Mouse (Mus musculus) neural tube, embryonic 11.5 days (tissue): ENCODE results near the gene Tnfrsf9. TPM values are rescaled to one million over a fixed set of nuclear protein-coding genes. Genes with fewer than 3 reads are reported as not detected.
A peak's percentile ranks its signal among the peaks of the same experiment; 100 is the strongest.

Experiments
- ATAC-seq: fragments of 200-750 bp; cut with Nextera tagmentation; 2 replicates; pipeline ENCODE4 v1.8.0; 2017; ENCODE audit warnings: moderate number of reproducible peaks, mild to moderate bottlenecking, moderate TSS enrichment, moderate library complexity; ENCODE audit not compliant: insufficient read depth, low FRiP score, low TSS enrichment
- DNase-seq: peaks from one replicate; pipeline ENCODE4 v3.0.0-alpha.2; 2015; ENCODE audit warnings: low spot score
- H3K27ac ChIP-seq: fragments of 300-500 bp; sonication (generic); 2 replicates; pipeline ENCODE4 v1.5.1; 2014; ENCODE audit warnings: low read depth, mild to moderate bottlenecking, low read length
- H3K27me3 ChIP-seq: fragments of 300-500 bp; sonication (generic); 2 replicates; pipeline ENCODE4 v1.6.1; 2014; ENCODE audit warnings: mild to moderate bottlenecking, low read length, mixed read lengths; ENCODE audit not compliant: control insufficient read depth, insufficient read depth
- H3K36me3 ChIP-seq: fragments of 300-500 bp; sonication (generic); 2 replicates; pipeline ENCODE4 v1.6.1; 2014; ENCODE audit warnings: mild to moderate bottlenecking, low read length, moderate library complexity, mixed read lengths; ENCODE audit not compliant: control insufficient read depth, insufficient read depth
- H3K4me1 ChIP-seq: fragments of 300-500 bp; sonication (generic); 2 replicates; pipeline ENCODE4 v1.6.1; 2014; ENCODE audit warnings: low read length, mixed read lengths; ENCODE audit not compliant: control insufficient read depth, insufficient read depth
- H3K4me2 ChIP-seq: fragments of 300-500 bp; sonication (generic); 2 replicates; pipeline ENCODE4 v1.6.1; 2014; ENCODE audit warnings: low read depth, mild to moderate bottlenecking, moderate library complexity
- H3K4me3 ChIP-seq: fragments of 300-500 bp; sonication (generic); 2 replicates; pipeline ENCODE4 v1.5.1; 2014; ENCODE audit warnings: low read depth, low read length
- H3K9ac ChIP-seq: fragments of 300-500 bp; sonication (generic); 2 replicates; pipeline ENCODE4 v1.6.1; 2014; ENCODE audit warnings: mild to moderate bottlenecking, low read length
- H3K9me3 ChIP-seq: fragments of 300-500 bp; sonication (generic); 2 replicates; pipeline ENCODE4 v1.6.1; 2016; ENCODE audit warnings: low read length; ENCODE audit not compliant: control insufficient read depth
- WGBS: fragments of 180-500 bp; shearing (Covaris S2); extraction: QIAGEN DNeasy Blood & Tissue Kit; methylation state at CpG from one replicate; pipeline ENCODE4 v1.1.7; 2014; 5-methylcytosine and 5-hydroxymethylcytosine counted together
- polyA plus RNA-seq: library from polyadenylated mRNA; unstranded; fragments of >200 nt; fragmentation: Nextera tagmentation; extraction: Ambion mirVana; gene quantifications from 2 replicates; pipeline ENCODE4 v1.2.1, GENCODE M21; 2014

Gene Tnfrsf9
- polyA plus RNA-seq, 1 experiment from 2014 or later, result 0.20 TPM

DNA sequence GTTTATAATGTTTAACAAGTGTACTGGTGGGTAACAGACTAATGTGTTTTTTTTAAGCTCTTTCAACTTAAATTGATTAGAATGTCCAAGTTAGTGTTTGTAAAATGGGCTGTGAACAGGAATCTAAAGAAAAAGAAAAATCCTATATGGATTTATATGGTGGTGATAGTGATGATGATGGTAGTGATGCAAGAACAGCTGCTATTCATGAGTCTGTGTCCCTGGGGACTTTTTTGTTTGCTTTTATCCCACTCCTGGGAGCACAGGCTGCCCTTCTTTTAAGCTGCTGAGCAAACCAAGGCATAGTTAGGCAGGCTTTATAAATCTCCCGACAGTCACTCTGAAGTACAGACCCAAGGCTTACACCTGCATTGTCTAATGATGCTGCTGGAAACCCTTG is 19.1 kb downstream of the Tnfrsf9 start:
- 77% methylated on average over 1 of the region's 1 CpGs for WGBS
- no peak for ATAC-seq

DNA sequence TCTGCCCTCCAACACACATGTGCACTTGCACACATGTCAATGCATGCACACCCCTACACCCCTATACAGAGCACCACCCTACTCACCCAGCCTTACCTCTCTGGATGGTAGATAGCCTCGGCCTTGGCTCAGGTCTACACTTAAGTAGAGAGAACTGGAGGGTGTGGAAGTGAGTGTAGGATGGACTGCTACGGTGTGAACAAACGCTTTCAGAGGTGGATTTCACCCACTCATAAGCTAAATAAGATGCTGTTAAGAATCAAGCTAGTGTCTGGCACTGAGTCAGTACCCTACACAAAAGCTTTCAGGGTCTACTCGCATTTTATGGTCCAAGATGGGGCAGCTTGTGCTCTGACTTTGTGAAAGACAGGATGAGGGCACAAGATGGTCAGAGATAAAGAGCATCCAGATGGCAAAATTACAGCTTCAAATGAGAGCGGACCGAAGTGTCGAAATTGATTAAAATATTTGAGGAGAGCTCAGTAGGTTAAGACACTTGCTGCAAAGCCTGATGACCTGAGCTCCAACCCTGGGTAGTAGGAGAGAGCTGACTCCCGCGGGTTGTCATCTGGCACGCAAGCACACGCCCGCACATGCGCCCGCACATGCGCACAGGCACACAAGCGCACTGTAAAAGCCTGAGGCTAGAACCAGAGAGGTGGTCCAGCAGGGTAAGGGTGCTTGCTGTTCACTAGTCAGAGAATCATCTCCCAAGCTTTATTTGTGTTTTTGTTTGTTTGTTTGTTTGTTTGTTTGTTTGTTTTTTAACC is 23.1 kb downstream of the Tnfrsf9 start:
- Histone ChIP-seq H3K9me3 (no peaks in the 10 kb centered on the region), H3K4me2 (no peak overlapping the region), H3K36me3 (no peaks in the 10 kb centered on the region), H3K9ac (no peak overlapping the region), H3K27ac (no peak overlapping the region), H3K4me3 (no peak overlapping the region), H3K4me1 (no peaks in the 10 kb centered on the region), H3K27me3 (no peaks in the 10 kb centered on the region)
- no peak for ATAC-seq
- no peak for DNase-seq
- WGBS, result 76% methylated on average over 16 of the region's 16 CpGs

More for the DNA sequence above, 19.1 kb downstream of the Tnfrsf9 start:
- no peaks in the 10 kb centered on the region for H3K27me3 ChIP-seq
- H3K4me2 ChIP-seq, result no peak overlapping the region
- no peaks in the 10 kb centered on the region for H3K4me1 ChIP-seq
- H3K4me3 ChIP-seq, result no peak overlapping the region
- no peaks in the 10 kb centered on the region for H3K9me3 ChIP-seq
- no peak overlapping the region for H3K9ac ChIP-seq
- H3K36me3 ChIP-seq, result no peaks in the 10 kb centered on the region
- no peak overlapping the region for H3K27ac ChIP-seq
- DNase-seq, result no peak

DNA sequence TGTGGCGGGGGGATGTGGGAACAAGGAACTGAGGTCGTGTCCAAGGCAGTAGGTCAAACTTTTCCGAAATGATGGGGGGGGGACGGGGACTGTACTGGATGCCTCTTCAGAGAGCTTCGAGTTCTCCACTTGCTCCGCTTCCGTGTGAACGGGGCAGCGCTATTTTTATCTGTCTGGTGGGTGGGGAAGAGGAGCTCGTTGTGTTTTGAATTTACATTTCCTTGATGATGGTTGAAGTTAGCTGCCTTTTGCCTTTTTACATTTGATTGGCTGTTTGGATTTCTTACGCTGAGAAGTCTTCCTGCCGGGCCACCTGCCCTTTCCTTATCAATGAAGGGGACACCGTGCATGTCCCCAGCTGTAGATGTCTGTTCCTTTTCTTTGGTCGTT is 23.7 kb downstream of the Tnfrsf9 start:
- H3K9ac ChIP-seq, result no peak overlapping the region
- no peaks in the 10 kb centered on the region for H3K9me3 ChIP-seq
- no peaks in the 10 kb centered on the region for H3K4me1 ChIP-seq
- H3K27me3 ChIP-seq, result no peaks in the 10 kb centered on the region
- no peak overlapping the region for H3K4me3 ChIP-seq
- WGBS, result 69% methylated on average over 14 of the region's 14 CpGs
- no peak for DNase-seq
- ATAC-seq, result no peak
- H3K4me2 ChIP-seq, result no peak overlapping the region
- no peak overlapping the region for H3K27ac ChIP-seq
- no peaks in the 10 kb centered on the region for H3K36me3 ChIP-seq

DNA sequence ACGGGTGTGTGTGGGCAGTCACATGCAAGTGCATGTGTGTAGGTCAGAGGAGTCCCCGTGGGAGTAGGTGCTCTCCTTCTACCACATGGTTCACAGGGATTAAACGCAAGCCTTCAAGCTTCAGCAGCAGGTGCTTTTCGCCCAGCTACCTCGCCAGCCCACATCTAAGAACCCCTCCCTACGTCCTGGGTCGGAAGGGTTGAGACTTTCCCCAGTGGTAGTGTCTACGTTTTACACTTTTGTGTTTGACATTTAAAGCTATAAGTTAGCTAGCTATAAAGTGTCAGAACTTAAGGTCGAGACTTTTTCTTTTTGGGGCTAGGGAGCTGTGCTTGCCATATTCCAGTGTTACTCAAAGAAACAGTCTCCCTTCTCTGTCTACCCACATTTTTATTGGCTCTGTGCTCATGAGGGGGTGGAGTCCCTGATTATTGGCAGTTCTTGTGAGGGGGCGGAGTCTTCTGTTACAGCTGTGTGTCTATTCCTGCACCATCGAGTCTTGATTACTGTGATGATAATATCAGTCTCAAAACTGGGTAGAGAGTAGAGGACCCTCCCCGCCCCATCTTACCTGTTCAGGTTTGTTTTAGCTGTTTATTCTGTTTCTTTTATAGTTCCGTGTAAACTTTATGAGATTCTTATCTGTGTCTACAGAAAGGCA is 25.8 kb downstream of the Tnfrsf9 start:
- Histone ChIP-seq H3K4me3 (no peak overlapping the region), H3K9ac (no peak overlapping the region), H3K4me2 (no peak overlapping the region), H3K9me3 (no peaks in the 10 kb centered on the region), H3K4me1 (no peaks in the 10 kb centered on the region), H3K27ac (no peak overlapping the region), H3K27me3 (no peaks in the 10 kb centered on the region), H3K36me3 (no peaks in the 10 kb centered on the region)
- no peak for ATAC-seq
- no peak for DNase-seq
- 64% methylated on average over 13 of the region's 13 CpGs for WGBS

DNA sequence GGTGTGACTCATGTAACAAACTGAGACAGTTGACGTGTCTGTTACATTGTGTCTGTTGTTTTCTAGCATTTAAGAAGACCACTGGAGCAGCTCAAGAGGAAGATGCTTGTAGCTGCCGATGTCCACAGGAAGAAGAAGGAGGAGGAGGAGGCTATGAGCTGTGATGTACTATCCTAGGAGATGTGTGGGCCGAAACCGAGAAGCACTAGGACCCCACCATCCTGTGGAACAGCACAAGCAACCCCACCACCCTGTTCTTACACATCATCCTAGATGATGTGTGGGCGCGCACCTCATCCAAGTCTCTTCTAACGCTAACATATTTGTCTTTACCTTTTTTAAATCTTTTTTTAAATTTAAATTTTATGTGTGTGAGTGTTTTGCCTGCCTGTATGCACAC is 30.3 kb downstream of the Tnfrsf9 start:
- Histone ChIP-seq H3K4me3 (no peak overlapping the region), H3K36me3 (no peaks in the 10 kb centered on the region), H3K27ac (no peak overlapping the region), H3K9me3 (no peaks in the 10 kb centered on the region), H3K9ac (no peak overlapping the region), H3K27me3 (no peaks in the 10 kb centered on the region), H3K4me2 (no peak overlapping the region), H3K4me1 (no peaks in the 10 kb centered on the region)
- ATAC-seq (no peak), DNase-seq (no peak)
- 90% methylated on average over 7 of the region's 7 CpGs for whole genome bisulfite sequencing

DNA sequence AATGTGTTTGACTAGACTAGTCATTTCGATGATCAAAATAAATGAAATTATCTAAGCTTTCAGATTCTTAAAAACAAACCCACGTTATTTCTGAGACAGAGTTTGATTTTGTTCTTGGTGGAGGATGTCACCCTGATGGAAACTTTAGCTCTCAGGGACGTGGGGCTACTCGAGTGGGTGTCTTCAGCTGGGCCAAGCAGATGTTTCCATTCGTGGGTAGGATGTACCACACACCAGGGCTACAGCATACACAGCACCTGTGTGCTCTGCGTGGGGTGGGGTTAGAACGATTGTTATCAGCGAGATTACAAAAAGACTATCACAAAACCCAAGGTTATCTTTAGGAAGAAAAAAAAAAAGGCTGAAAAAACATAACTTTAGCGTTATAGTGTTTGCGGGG is 36.6 kb downstream of the Tnfrsf9 start:
- H3K27ac ChIP-seq, result no peak overlapping the region
- 82% methylated on average over 10 of the region's 10 CpGs for WGBS
- ATAC-seq, result no peak

DNA sequence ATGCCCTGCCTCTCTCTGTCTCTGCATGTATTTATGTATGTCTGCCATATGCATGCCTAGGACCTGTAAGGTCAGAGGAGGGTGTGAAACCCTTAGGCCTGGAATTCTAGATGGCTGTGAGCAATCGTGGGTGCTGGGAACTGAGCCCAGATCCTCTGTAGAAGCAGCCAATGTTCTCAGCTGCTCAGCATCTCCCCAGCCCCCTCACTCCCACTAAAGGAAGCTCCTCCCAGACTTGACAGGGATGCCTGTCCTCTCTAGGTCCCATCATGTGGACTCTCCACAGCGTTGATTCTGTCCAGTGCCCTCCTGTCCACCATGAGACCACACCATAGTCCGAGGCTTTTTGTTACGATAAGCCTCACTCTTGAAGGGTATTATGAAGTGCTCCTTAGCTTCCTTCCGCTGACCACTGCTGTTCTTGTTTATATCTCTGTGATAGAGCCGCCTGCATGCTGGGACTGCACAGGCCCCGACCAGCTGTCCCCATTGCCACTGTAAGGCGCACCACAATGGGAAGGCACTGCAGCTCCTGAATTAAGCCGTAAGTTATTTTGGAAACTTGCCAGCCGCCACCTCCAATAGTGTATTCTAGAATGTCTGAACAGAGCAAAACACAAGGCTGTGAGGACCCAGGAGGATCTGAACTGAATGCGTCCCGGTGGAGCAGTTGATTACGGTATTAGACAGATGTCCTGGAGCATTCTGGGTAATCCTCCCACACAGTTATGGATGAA is 42.2 kb downstream of the Tnfrsf9 start:
- 0 out of 2 replicates have a peak, but pooled peaks cover 2% of the 10 kb centered on the region for H3K4me1 ChIP-seq
- H3K27me3 ChIP-seq, result no peaks in the 10 kb centered on the region
- peak; percentile 33 for DNase-seq
- H3K9me3 ChIP-seq, result no peaks in the 10 kb centered on the region
- no peak overlapping the region for H3K4me2 ChIP-seq
- no peak for ATAC-seq
- H3K4me3 ChIP-seq, result no peak overlapping the region
- no peak overlapping the region for H3K27ac ChIP-seq
- no peak overlapping the region for H3K9ac ChIP-seq
- 78% methylated on average over 13 of the region's 13 CpGs for WGBS
- H3K36me3 ChIP-seq, result no peaks in the 10 kb centered on the region

More for the DNA sequence above, 36.6 kb downstream of the Tnfrsf9 start:
- Histone ChIP-seq H3K4me3 (no peak overlapping the region), H3K9ac (no peak overlapping the region), H3K27me3 (no peaks in the 10 kb centered on the region), H3K9me3 (no peaks in the 10 kb centered on the region), H3K4me1 (no peaks in the 10 kb centered on the region), H3K36me3 (no peaks in the 10 kb centered on the region), H3K4me2 (no peak overlapping the region)
- DNase-seq, result no peak

DNA sequence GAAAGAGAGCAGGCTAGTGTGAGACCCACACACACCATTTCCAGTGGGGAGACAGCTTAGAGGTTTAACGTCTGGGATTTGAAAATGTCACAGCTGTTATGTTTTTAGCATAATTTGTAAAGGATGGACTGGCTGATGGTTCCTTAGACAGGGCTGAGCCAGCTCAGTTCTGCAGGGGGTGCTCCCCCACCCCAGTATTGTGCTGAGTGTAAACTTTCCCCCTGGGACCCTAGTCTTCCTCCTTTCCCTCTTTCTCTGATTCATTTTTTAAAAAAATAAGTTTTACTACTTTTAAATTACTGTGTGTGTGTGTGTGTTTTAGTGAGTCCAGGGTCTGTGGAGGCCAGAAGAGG is 42.7 kb downstream of the Tnfrsf9 start:
- no peak for ATAC-seq
- DNase-seq, result no peak

More for the DNA sequence above, 42.7 kb downstream of the Tnfrsf9 start:
- Histone ChIP-seq H3K9ac (no peak overlapping the region), H3K4me2 (no peak overlapping the region), H3K9me3 (no peaks in the 10 kb centered on the region), H3K4me3 (no peak overlapping the region), H3K27me3 (no peaks in the 10 kb centered on the region), H3K27ac (no peak overlapping the region), H3K4me1 (0 out of 2 replicates have a peak, but pooled peaks cover 2% of the 10 kb centered on the region), H3K36me3 (no peaks in the 10 kb centered on the region)
- 68% methylated on average over 1 of the region's 1 CpGs for WGBS
